Mouse (Mus musculus) myocyte (in vitro differentiated cells): ENCODE data around the gene Amh.

Source experiments
- MYOD1 ChIP-seq, 3 experiments: IDR thresholded peaks; one replicate each; pipeline ENCODE4 v1.6.1; 2011; ENCODE audit warnings: control low read depth in 2 of 3, low read depth in 2 of 3, mild to moderate bottlenecking in 2 of 3, moderate library complexity in 1 of 3; ENCODE audit not compliant: insufficient read length in 2 of 3, control insufficient read depth in 1 of 3
- MYOG ChIP-seq, 3 experiments: IDR thresholded peaks; one replicate each; pipeline ENCODE4 v1.6.1; 2011; ENCODE audit warnings: control low read depth in 2 of 3, low read depth in 2 of 3, mild to moderate bottlenecking in 2 of 3; ENCODE audit not compliant: insufficient read length in 2 of 3, control insufficient read depth in 1 of 3, insufficient read depth in 1 of 3
- POLR2A ChIP-seq: IDR thresholded peaks from one replicate; pipeline ENCODE4 v1.6.1; 2011; ENCODE audit warnings: low read depth, mild to moderate bottlenecking, control low read depth, moderate library complexity; ENCODE audit not compliant: insufficient read length
- TCF12 ChIP-seq: IDR thresholded peaks from one replicate; pipeline ENCODE4 v1.6.1; 2011; ENCODE audit warnings: mild to moderate bottlenecking, control low read depth; ENCODE audit not compliant: poor library complexity, insufficient read depth, severe bottlenecking
- USF1 ChIP-seq: IDR thresholded peaks from one replicate; pipeline ENCODE4 v1.6.1; 2011; ENCODE audit warnings: low read depth, mild to moderate bottlenecking, control low read depth, moderate library complexity

DNA sequence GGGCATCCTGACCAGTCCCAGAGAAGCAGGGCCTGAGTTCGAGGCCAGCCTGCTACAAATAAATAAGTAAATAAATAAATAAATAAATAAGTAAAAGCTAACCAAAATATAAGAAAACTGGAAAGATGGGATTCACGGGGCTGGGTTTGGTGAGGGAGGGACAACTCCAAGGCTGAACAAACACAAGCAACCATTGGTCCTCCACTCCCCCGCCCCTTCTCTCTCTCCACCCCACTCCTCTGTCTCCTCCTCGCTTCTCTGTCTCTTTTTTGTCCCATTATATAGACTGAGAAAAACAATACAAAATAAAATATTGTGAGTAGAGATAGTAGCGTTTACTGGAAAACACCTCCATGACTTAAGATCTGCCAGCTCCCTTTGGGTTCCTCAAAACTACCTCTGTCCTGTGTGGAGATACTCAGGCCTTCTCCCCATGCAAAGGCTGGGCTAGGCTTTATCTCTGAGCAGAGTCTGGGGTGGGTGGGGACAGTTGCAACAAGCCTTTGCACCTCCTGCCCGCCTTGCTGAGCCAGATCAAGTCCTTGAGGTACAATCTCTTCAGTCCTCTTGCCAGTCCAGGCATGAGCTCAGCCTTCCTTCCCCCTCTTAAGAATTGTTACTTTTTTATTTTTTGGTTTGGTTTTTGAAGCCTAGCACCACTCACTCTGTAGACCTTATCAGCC is 13.7 kb downstream of the Amh start:
- no peak for TF ChIP-seq POLR2A
- no peak for TF ChIP-seq USF1
- TF ChIP-seq TCF12 = no peak
- TF ChIP-seq MYOG (IDR thresholded peaks at IDR 0.05; ENCODE audit: control insufficient read depth in 1 of 3, insufficient read depth in 1 of 3, insufficient read length in 2 of 3, low read depth in 2 of 3) = no peak
- no peak for TF ChIP-seq MYOD1 (IDR thresholded peaks at IDR 0.05; ENCODE audit: control insufficient read depth in 1 of 3, insufficient read length in 2 of 3, low read depth in 2 of 3)
